Mouse (Mus musculus) monocyte, adult 2 months (primary cell): ENCODE measurements around the gene Atp2b2.

Experiments used
- DNase-seq, 2 experiments: peaks; one replicate each; pipeline ENCODE4 v3.0.0; 2022; ENCODE audit warnings: low spot score in 2 of 2, low read depth in 1 of 2

Gene Atp2b2

GRCm38 (mm10) chr6:114042332-114042731 is at the start of gene Atp2b2:
Gene Atp2b2 (minus strand): TSS chr6:114042613.
- DNase-seq: no peak

- DNase-seq: no peak
These were observed 47.2 kb upstream of the Atp2b2 start for GRCm38 (mm10) chr6:114089626-114090025.

GRCm38 (mm10) chr6:114087106-114087505 is 44.7 kb upstream of the Atp2b2 start:
- no peak for DNase-seq

GRCm38 (mm10) chr6:114078556-114078955 is 36.1 kb upstream of the Atp2b2 start:
- no peak for DNase-seq

- no peak for DNase-seq
These were observed 34.1 kb upstream of the Atp2b2 start for GRCm38 (mm10) chr6:114076560-114076959.

GRCm38 (mm10) chr6:114076061-114076460 is 33.6 kb upstream of the Atp2b2 start:
- DNase-seq: no peak

- DNase-seq: no peak
These were observed 32.5 kb upstream of the Atp2b2 start for GRCm38 (mm10) chr6:114074929-114075328.

- no peak for DNase-seq
These were observed 31.8 kb upstream of the Atp2b2 start for GRCm38 (mm10) chr6:114074256-114074655.

- DNase-seq: no peak
These were observed 29.2 kb upstream of the Atp2b2 start for GRCm38 (mm10) chr6:114071564-114071963.

GRCm38 (mm10) chr6:114063100-114063499 is 20.7 kb upstream of the Atp2b2 start:
- DNase-seq: no peak

- no peak for DNase-seq
These were observed 20.3 kb upstream of the Atp2b2 start for GRCm38 (mm10) chr6:114062688-114063087.

- no peak for DNase-seq
These were observed 16.8 kb upstream of the Atp2b2 start for GRCm38 (mm10) chr6:114059206-114059605.

- DNase-seq: no peak
These were observed 15.8 kb upstream of the Atp2b2 start for GRCm38 (mm10) chr6:114058030-114058808.

- no peak for DNase-seq
These were observed 12.9 kb upstream of the Atp2b2 start for GRCm38 (mm10) chr6:114055311-114055710.

GRCm38 (mm10) chr6:114044962-114045361 is 2.5 kb upstream of the Atp2b2 start:
- peak in 1 of 2 experiments; percentile 11 for DNase-seq

- no peak for DNase-seq
These were observed 423 bp upstream of the Atp2b2 start for GRCm38 (mm10) chr6:114042836-114043235.

GRCm38 (mm10) chr6:114041911-114042284 is 515 bp downstream of the Atp2b2 start:
- DNase-seq: no peak

- no peak for DNase-seq
These were observed 1.1 kb downstream of the Atp2b2 start for GRCm38 (mm10) chr6:114041097-114041910.

GRCm38 (mm10) chr6:114035704-114036103 is 6.7 kb downstream of the Atp2b2 start:
- DNase-seq: no peak

- no peak for DNase-seq
These were observed 9.6 kb downstream of the Atp2b2 start for GRCm38 (mm10) chr6:114032822-114033221.

- DNase-seq: no peak
These were observed 18.6 kb downstream of the Atp2b2 start for GRCm38 (mm10) chr6:114023794-114024193.

- DNase-seq: no peak
These were observed 20.3 kb downstream of the Atp2b2 start for GRCm38 (mm10) chr6:114022104-114022503.
